Mouse (Mus musculus): ENCODE measurements around the gene Hadhb.

DNA sequence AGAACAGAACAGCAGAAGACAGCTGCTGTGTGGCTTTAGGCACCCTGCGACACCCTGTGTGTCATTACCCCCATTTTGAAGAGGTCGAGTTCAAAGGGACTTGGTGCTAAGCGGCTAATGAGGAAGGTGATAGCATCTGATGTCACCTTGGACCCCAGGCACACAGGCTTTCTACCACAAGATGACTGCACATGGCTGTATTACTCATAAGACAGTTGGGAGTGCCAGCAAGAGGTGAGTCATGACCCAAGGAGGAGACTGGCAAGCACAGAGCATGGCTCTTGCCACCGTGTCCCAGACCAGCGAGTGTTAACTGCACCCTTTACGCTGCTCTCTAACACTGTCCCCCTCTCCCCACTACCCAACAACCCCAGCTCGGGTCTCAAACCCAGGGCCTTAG, 28.3 kb upstream of the Hadhb start:
- TF ChIP-seq EP300 (IDR thresholded peaks at IDR 0.05) (no peak), CTCF (IDR thresholded peaks at IDR 0.05) (no peak)
